Mouse (Mus musculus): Measurements from ENCODE around the gene Rab3gap2.

DNA sequence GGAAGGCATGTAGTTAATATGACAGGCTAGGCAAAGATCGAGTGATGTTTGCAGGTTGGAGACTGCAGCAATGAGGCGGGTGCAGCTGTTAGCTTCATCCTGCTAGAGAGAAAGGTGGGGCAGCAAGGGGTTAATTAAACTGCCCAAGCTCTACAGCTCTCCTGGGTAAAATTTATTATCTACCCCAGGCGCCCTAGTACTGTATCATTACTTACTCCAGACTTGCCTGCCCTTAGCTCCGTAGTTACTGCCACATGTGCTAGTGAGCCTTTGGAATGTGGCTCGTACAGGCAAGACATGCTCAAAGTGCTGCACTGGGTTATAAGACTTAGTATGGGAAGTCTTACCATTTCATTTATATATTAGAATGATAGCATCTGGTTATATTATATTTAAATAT, 12.4 kb downstream of the Rab3gap2 start:
- TF ChIP-seq EP300 (optimal IDR thresholded peaks at IDR 0.05), result no peak
- TF ChIP-seq CTCF (IDR thresholded peaks at IDR 0.05; ENCODE audit: low read depth), result no peak

Data from stomach, postnatal 0 days (tissue).